Mouse (Mus musculus): ENCODE measurements around the gene Tpte. TPM values are rescaled to one million over a fixed set of nuclear protein-coding genes. Genes with fewer than 3 reads are reported as not detected.

Tpte gene
- polyA plus RNA-seq, 1 experiment from 2014 or later, result not detected

GRCm38 (mm10) chr8:22411971-22412370 lies 128.7 kb downstream of the Tpte start:
- peak overlapping the region; percentile 59 for H3K4me2 ChIP-seq (ENCODE audit: low read depth, low read length)
- no peaks in the 10 kb centered on the region for H3K9me3 ChIP-seq (replicated peaks; ENCODE audit: control insufficient read depth, low read length)
- ATAC-seq (replicated peaks; ENCODE audit: insufficient number of reproducible peaks, low FRiP score, low TSS enrichment, low read depth) (no peak), DNase-seq (ENCODE audit: low spot score) (no peak)
- H3K27ac ChIP-seq (replicated peaks; ENCODE audit: low read depth, low read length), result no peak overlapping the region
- H3K4me1 ChIP-seq (ENCODE audit: control insufficient read depth, insufficient read depth, low read length), result no peaks in the 10 kb centered on the region
- H3K36me3 ChIP-seq (replicated peaks; ENCODE audit: control insufficient read depth, insufficient read depth, low read depth, low read length), result no peaks in the 10 kb centered on the region
- peak overlapping the region; percentile 79 for H3K9ac ChIP-seq (replicated peaks; ENCODE audit: low read length)
- no peaks in the 10 kb centered on the region for H3K27me3 ChIP-seq (ENCODE audit: control insufficient read depth, insufficient read depth, low read length)
- peak overlapping the region; percentile 69 for H3K4me3 ChIP-seq (ENCODE audit: low read depth, low read length)
- WGBS, result 31% methylated on average over 8 of the region's 8 CpGs

Other genes with a start within 250 kb of the Tpte start
- 0.90 and 1.4 TPM in 2 replicates for gene Atp7b, start 223.1 kb upstream of the Tpte start, polyA plus RNA-seq (2014; fragmentation: Nextera tagmentation; extraction: Ambion mirVana)
- 35.4 and 36.6 TPM in 2 replicates for gene Alg11, start 222.7 kb upstream of the Tpte start, polyA plus RNA-seq (2014; fragmentation: Nextera tagmentation; extraction: Ambion mirVana)
- gene Nek5, start 158.4 kb upstream of the Tpte start, polyA plus RNA-seq (2014; fragmentation: Nextera tagmentation; extraction: Ambion mirVana), result 0.28 TPM in 1 of 2 replicates, not detected in the other
- 7.1 TPM in 2 replicates for gene Nek3, start 117.0 kb upstream of the Tpte start, polyA plus RNA-seq (2014; fragmentation: Nextera tagmentation; extraction: Ambion mirVana)
- gene Ckap2, start 97.6 kb upstream of the Tpte start, polyA plus RNA-seq (2014; fragmentation: Nextera tagmentation; extraction: Ambion mirVana), result 62.6 and 66.9 TPM in 2 replicates
- 38.6 and 41.1 TPM in 2 replicates for gene Vps36, start 90.6 kb upstream of the Tpte start, polyA plus RNA-seq (2014; fragmentation: Nextera tagmentation; extraction: Ambion mirVana)
- gene Thsd1, start 56.1 kb upstream of the Tpte start, polyA plus RNA-seq (2014; fragmentation: Nextera tagmentation; extraction: Ambion mirVana), result 10.4 and 11.0 TPM in 2 replicates
- gene Slc25a15, start 115.2 kb downstream of the Tpte start, polyA plus RNA-seq (2014; fragmentation: Nextera tagmentation; extraction: Ambion mirVana), result 14.2 and 17.7 TPM in 2 replicates
- gene Mrps31, start 127.9 kb downstream of the Tpte start, polyA plus RNA-seq (2014; fragmentation: Nextera tagmentation; extraction: Ambion mirVana), result 52.7 and 53.9 TPM in 2 replicates